Mouse (Mus musculus): ENCODE measurements around the gene Ctf2.

The Ctf2 gene

DNA sequence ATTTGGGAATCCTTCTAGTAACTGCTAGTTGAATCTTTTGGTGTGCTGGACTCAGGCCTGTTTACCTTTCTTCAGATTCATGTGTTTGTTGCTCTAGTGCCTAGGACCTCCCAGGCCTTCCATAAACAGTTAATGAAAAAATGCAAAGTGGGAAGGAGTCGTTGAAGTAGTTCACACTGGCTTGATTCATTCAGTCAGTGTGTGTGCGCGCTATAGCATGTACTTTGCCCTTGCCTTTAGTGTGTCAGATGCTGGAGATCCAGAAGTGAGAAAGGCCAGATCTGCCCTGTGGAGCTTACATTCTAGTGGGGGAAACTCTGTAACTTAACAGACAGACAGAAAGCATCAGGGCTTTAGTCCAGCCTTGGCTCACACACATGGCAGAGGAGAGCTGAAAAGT, 28.5 kb upstream of the Ctf2 start:
- 72% methylated on average over 3 of the region's 3 CpGs for WGBS

DNA sequence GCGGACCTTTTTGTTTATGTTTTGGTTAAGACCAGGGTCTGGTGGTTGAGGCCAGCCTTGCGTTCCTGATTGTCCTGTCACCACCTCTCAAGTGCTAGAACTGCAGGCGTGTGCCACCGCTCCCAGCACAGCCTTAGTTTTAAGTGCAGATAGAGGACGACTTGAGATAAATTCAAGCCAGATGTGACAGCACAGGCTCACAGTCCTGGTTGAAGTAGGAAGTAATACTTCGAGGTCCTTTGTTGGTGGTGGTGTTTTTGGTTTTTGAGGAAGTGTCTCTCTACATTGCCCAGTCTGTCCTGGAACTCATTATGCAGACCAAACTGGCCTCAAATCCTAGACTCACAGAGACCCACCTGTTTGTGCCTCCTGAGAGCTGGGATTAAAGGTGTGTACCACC, 27.8 kb upstream of the Ctf2 start:
- WGBS = 75% methylated on average over 6 of the region's 6 CpGs

DNA sequence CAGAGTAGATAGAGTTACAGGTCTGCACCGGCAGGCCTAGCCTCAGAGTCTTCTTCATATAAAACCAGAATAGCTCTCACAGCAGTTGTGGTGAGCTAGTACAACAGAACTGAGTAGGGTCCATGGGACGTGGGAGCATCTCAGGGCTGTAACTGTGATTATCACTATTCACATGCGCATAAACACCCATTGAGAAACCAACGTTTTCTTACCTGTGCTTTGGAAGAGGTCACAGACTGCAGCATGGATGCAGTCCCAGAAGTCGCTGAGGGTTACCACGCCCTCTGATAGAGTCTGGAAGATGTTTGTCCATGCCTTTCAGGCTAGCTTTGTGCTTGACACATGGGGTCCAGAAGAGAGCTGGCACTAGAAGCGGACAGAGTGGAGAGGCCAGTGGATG, 21.8 kb upstream of the Ctf2 start:
- WGBS = 83% methylated on average over 7 of the region's 7 CpGs

DNA sequence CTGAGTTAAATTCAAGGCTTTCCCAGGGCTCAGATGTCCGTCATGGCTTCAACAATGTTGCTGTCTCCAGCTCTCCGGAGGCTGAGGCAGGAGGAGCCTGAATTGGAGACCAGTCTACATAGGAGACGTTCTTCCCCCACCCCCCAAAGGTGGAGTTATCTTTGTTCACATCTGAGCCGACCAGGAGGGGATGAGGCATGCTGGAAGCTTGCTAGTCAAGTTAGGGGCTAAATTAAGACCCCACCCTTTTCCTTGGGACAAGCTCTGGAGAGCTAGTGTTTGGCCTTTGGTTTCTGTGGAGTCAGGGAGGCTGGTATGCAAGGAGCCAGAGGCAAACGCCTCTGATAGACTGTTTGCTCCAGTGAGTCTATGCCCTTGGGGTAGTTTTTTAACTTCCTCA, 21.2 kb upstream of the Ctf2 start:
- WGBS = 63% methylated on average over 5 of the region's 5 CpGs

DNA sequence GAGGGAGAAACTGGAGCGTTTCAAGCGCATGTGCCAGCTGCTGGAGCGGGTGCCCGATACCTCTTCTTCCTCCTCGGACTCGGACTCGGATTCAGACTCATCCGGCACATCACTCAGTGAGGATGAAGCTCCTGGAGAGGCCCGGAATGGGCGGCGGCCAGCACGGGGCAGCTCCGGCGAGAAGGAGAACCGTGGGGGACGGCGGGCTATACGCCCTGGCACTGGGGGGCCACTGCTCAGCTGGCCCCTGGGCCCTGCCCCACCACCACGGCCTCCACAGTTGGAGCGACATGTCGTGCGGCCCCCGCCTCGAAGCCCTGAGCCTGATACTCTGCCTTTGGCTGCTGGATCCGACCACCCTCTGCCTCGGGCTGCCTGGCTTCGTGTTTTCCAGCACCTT, 20.1 kb upstream of the Ctf2 start:
- 94% methylated on average over 26 of the region's 27 CpGs for WGBS

DNA sequence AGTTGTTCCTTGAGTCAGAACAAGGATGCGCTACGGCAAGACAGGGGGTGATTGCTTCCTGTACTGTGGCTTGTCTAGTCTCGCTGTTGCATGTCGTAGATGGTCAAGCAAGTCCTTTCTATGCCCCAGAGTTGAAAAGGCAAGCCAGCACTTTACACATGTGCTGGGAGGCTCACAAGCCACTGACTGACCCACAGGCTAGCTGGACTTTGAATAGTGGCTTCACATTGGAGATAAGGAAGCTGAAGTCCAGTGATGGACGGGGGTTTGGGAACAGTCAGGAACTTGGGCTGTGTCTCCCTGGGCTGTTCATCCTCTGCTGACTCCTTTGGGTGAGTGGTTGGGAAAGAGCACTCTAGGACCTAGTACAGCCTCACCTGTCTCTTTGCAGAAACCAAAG, 19.7 kb upstream of the Ctf2 start:
- WGBS = 96% methylated on average over 5 of the region's 5 CpGs

DNA sequence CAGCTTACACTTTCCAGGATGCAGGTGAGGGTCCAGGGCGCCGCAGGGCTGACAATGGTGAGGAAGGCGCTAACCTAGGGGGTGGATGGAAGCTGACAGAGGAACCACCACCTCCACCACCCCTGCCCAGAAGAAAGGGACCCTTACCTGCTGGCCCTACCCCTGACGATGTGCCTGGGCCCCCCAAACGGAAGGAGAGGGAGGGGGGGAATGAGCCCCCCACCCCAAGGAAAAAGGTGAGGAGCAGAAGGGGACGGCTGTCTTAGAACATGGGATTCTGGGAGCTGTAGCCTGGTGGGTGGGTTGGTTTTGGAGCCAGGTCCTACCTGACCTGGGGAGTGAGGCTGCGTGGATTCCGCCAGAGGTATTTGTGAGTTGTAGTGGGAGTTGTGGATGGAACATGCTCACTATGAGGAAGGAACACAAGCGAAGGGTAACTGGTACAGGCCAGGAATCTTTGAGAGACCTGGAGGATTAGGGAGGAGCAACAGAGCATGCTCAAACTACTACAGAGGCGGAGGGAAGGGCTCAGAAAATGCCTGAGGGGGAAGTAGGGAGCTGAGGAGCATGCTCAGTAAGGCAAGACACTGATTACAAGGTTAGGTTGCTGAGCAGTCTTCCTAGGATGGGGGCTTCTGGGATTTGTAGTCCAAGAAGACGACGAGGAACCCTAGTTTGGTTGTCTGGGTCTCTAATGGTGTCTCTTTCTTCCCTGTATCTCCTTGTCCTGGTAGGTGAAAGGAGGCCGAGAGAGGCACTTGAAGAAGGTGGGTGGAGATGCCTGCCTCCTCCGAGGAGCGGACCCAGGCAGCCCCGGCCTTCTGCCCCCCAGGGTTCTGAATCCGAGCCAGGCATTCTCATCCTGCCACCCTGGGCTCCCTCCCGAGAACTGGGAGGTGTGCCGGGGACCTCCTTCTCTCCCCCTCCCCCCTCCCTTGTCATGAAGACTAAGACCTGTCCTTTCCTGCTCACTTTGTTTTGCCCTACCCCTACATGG, 18.5 kb upstream of the Ctf2 start:
- 65% methylated on average over 19 of the region's 19 CpGs for WGBS

DNA sequence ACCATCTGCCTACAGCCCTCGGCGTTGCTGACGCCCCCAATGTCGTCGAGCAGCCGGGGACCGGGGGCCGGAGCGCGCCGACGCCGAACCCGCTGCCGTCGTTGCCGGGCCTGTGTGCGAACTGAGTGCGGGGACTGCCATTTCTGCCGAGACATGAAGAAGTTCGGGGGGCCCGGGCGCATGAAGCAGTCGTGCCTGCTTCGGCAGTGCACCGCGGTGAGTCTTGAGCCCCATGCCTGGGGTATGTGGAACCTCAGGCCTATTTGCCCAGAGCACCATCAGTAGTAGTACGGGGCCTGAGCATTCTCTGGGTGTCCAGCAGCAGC, 16.2 kb upstream of the Ctf2 start:
- WGBS = 93% methylated on average over 28 of the region's 28 CpGs

DNA sequence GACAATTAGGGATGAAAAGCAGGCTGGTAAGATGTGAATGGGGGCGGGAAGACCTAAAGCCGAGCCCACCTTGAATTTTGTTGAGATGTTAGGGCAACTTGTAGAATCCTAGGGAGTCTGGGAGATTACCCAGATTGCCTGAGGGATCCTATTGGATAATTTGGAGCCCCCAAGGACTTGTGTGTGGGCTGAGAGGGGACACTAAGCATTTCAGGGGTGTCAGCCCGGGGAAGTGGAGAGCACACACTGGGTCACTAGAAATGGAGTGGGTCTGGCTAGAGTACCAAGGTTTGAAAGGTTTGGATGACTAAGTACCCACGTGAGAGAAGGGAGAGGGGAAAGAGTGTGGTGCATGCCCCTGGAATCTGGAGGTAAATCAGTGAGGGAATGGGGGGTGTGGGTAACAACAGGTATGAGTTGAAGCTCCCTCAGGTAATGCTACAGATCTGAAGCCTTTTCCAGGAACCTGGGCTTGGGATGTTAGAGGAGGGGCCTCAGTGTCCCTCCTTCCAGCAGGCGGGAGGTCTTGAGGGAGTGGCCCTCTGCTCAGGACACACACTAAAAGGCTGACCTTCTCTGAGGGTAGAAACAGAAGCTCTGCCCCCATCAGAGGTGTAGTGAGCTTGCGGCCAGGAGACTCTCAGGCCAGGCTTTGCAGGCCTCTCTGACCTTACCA, 15.7 kb upstream of the Ctf2 start:
- WGBS = 48% methylated on average over 6 of the region's 6 CpGs

DNA sequence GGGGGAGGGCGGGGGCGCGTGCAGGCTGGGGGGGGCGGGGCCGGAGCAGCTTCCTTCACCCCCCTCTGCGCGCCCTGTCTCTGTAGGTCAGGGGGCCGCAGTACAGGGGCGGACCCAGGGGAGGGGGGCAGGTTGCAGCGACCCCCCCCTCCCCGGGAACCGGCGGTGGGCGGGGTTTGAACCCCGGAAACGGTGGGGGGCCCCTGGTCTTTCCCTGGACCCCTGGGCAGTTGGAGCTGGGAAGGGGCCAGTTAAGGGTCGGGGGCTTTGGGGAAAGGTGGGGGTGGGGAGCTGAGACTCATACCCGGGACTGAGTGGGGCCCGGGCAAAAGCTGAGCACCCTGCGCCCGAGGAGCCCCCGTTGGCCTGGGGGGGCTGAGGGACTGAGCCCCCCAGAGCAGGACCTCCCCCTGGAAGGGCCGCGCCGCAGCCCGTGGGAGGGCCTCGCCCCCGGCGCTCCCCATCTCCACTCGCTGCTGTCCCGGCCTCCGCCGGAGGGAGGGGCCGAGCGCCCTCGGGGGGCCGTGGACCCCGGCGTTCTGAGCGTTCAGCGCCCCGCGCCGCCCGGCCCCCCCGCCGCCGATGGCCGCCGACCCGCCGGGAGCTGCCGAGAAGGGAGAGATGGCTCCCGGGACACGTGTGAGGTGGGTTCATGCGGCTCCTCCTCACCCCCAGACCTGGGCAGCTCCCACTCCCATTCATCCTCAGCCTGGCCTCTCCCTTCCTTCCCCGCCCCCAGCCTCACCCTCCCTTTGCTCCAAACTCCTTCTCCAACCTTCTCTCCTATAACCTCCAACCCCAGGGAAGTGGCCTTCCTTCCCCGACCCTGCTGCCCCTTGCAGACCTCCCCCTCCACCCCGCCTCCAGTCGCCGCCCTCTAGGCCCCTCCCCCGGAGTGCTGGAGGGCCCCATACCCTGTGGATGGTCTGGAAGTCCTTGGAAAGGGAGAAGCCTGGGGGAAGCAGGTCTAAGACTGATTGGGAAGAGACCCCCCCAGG, 14.8 kb upstream of the Ctf2 start:
- 1% methylated on average over 62 of the region's 62 CpGs for WGBS

DNA sequence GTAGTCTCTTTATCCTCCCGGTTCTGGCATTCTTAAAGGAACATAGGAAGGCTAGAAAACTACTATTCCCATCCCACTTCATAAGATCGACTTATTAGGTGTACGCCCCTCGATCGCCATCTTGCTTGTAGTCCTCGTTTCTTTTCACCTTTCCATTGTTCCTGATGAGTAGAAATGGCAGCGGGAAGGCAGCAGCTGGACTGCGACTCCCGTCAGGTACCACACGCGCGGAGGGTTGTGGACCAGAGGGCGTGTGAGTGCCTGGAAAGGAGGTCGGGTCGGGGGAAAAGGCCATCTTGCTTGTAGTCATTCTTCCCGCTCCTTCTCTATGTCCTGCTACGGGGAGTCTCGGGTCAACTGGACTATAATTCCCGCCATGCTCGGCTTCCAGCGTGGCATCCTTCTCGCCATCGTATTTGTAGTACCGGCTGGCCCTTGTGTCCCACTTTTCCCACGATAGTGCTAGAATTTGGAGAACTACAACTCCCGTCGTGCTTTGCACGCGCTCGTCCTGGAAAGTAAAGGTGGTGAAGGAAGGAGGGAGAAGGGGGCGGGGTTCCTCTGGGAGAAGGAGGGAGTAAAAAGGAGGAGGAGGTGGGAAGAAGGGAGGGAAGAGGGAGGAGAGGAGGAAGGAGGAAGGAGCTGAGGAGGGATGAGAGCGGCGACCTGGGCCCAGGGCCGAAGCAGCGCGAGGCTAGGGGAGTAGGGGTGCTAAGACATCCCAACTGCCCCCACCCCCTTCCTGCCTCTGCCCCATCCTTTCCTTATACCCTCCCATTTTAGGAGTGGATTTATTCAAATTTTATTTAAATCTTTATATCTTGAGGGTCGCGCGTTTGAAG, 13.9 kb upstream of the Ctf2 start:
- WGBS = under 1% methylated on average over 39 of the region's 39 CpGs

DNA sequence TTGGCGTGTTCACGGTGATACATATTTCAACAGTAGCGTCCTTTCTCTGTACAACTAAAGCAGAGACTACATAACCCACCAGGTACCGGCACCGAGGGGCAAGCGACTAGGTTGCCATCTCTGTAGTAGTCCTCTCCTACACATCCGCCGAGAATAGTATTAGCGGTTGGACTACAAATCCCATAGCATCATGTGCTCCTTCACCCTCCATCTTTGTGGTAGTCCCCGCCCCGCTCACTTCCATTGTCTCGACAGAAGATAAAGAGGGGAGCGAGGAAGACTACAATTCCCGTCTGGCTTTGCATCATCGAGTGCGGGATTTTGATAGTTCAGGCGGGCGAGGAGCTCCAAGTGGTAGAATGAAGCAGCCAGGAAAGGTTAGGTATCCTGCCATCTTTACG, 13.3 kb upstream of the Ctf2 start:
- under 1% methylated on average over 19 of the region's 19 CpGs for WGBS

DNA sequence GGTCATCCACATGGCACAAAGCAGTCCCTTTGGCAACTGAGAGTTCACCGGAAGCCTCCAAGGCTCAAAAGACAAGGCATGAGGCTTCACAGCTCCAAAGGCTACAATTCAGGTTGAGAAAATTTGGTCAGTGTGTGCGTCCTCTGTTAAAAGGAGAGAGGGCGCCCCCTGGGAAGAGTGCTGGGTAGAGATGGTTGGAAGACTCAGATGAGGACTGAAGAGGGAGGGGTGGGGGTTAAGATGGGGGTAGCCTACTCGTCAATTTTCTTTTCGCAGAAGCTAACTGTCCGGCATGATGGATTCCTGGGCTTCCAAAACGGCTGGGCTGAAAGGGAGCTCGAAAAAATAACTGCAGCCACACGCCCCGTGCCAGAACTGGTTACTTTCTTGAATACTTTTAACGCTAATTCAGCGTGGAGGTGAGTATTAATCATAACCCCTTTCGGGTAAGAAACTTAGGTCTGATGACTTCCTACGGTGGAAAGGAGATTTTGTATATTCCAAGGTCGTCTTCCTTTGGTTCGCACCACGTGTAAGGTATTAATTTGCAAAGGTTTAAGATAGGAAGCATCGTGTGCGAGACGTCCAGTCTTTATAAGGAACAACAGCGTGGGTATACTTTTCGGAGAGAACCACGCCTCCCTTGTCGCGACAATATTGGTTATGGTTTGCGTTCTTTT, 12.5 kb upstream of the Ctf2 start, which contains the start of gene Fbxl19:
Gene Fbxl19 (plus strand): TSS at position 178 of the 680 bp plus-strand sequence.
- WGBS = 1% methylated on average over 26 of the region's 26 CpGs

DNA sequence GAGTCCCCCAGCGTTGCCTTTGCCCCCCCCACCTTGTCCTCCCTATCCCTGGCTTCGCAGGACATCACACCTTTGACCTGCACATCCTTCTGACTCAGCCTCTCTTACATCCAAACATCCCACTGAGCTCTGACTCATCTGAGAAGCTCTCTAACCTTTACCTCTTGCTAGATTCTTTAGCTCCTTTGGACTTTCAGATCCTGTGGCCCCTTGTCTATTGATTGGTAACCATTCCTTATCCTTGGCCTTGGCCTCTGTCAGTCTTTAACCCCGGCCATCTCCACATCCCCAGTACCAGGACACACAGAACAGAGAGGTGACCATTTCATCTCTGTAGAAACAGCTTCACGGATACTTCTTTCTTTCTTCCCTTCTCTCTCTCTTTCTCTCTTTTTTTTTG, 1.8 kb downstream of the Ctf2 start:
- 74% methylated on average over 4 of the region's 4 CpGs for WGBS

DNA sequence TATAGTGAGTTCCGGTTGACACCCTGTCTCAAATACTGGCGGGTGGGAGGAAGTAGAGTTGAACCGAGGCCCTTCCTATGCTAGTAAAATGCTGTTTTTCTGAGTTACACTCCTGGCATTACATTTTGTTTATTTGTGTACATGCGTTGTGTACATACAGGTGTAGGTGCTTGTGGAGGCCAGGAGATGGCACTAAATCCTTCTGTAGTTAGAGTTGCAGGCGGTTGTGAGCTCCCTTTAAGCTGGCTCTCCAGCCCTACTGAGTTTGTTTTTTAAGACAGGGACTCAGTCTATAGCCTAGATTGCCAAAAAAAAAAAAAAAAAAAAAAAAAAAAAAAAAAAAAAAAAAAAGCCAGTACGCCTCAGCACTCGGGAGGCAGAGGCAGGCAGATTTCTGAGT, 4.1 kb downstream of the Ctf2 start:
- WGBS = 82% methylated on average over 7 of the region's 7 CpGs

DNA sequence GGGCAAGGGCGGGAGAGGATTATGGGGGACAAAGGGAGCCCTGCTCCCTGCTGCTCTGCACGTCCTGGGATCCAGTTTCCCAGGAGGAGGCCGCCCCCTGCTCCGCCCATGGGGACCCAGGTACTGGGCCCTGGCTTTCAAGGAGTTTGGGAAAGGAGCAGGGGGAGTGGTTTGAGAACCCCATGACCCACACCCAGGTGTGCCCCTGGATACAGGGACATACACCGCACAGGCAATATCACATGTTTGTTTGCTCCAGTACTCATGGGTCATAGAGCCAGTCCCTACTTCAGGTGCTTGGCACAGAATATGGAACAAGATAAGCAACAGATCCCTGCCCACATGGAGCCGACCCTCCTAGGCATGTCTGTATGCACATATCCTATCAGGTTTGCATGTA, 6.0 kb downstream of the Ctf2 start:
- 84% methylated on average over 6 of the region's 6 CpGs for WGBS

DNA sequence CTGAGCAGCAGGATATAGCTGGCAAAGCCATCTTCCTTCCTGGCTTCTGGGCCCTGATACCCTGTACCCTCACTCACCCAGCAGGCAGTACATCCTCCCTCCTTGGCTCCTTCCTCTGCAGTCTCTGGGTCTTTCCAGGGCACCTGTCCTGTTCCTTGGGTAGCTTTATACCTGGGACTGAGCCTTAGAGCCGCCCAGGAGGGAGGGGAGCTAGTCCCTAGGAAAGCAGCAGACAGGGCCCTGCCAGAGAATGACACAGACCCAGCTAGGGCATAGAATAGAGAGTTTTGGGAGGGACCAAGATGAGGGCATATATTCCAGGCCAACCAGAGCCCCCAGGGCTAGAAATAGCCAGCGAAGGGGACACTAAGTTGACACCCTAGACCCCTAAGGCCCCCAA, 6.5 kb downstream of the Ctf2 start:
- 81% methylated on average over 2 of the region's 2 CpGs for WGBS

DNA sequence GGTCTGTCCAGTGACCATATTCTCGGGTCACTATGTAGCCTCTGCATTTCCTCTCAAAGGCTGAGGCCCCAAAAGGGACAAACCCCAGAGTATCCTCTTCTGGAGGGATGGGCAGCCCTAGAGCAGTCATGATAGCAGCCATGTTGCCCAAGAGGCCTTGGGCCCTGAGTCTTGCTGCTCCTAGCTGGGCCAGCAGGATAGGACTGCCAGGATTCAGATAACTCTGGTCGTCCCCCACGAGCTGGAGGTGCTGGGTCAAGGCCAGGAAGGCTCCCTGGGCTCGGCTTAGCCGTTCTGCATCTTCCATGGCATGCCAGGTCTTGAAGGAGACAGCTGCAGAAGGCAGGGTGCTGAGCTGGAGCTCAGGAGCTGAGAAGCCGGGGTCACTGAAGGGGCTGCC, 12.7 kb downstream of the Ctf2 start:
- 92% methylated on average over 6 of the region's 6 CpGs for WGBS

DNA sequence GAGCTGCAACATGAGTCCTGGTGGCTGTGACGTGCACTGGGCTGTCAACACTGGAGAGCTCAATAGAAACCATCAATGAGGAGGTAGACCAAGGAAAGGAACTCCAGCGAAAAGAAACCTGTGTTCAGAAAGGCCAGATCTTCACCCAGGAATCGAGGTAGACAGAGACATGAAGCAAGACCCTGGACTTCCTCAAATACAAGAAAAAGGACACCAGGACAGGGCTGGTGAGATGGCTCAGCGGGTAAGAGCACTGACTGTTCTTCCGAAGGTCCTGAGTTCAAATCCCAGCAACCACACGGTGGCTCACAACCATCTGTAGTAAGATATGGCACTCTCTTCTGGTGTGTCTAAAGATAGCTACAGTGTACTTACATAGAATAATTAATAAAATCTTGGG, 13.6 kb downstream of the Ctf2 start:
- 93% methylated on average over 6 of the region's 6 CpGs for WGBS

DNA sequence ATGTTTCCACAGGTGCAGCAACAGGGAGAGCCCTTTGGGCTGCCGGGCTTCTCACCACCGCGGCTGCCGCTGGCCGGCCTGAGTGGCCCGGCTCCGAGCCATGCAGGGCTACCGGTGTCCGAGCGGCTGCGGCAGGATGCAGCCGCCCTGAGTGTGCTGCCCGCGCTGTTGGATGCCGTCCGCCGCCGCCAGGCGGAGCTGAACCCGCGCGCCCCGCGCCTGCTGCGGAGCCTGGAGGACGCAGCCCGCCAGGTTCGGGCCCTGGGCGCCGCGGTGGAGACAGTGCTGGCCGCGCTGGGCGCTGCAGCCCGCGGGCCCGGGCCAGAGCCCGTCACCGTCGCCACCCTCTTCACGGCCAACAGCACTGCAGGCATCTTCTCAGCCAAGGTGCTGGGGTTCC, 15.0 kb downstream of the Ctf2 start:
- WGBS = 3% methylated on average over 41 of the region's 41 CpGs
